Mouse (Mus musculus): ENCODE measurements around the gene Gm45021. TPM values are rescaled to one million over a fixed set of nuclear protein-coding genes. Genes with fewer than 3 reads are reported as not detected.
"Not testable (repeated sequence)": the region's sequence is repeated elsewhere in the genome, so short reads cannot be mapped to it uniquely, and the experiment has no call there.

The Gm45021 gene
- polyA plus RNA-seq, 1 experiment from 2014 or later, result not detected

DNA sequence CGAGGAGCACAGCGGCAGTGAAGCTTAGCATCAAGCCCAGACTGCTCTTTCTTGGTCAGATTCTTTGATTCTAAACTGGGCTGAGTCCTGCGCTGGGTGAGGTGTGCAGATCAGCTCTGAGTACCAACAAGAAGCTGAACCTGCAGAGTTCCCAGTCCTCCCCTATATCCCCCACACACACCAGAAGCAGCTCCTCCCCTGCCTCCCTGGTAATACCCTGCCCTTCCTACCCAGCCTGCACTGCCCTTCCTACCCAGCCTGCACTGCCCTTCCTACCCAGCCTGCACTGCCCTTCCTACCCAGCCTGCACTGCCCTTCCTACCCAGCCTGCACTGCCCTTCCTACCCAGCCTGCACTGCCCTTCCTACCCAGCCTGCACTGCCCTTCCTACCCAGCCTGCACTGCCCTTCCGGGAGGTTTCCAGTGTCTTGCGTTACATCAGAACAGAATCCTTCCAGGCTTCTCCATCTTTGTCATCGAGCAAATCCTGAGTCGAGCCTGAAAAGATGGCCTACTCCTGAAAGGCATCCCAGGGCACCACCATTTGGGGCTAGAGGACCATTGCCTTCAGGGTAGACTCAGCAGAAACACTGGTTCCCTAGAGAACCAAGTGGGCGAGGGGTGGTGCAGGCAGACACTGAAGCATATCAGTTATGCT is 32.9 kb downstream of the Gm45021 start:
- not testable (repeated sequence) for H3K9me3 ChIP-seq (replicated peaks); ATAC-seq (ENCODE audit: low read depth); H3K4me2 ChIP-seq; H3K4me1 ChIP-seq (replicated peaks); DNase-seq; H3K4me3 ChIP-seq (replicated peaks); H3K27ac ChIP-seq; H3K9ac ChIP-seq
- 67% methylated on average over 8 of the region's 8 CpGs for WGBS (ENCODE audit: insufficient replicate concordance)
- Histone ChIP-seq H3K27me3 (peaks cover 18% of the 10 kb centered on the region), H3K36me3 (peaks cover 16% of the 10 kb centered on the region)

DNA sequence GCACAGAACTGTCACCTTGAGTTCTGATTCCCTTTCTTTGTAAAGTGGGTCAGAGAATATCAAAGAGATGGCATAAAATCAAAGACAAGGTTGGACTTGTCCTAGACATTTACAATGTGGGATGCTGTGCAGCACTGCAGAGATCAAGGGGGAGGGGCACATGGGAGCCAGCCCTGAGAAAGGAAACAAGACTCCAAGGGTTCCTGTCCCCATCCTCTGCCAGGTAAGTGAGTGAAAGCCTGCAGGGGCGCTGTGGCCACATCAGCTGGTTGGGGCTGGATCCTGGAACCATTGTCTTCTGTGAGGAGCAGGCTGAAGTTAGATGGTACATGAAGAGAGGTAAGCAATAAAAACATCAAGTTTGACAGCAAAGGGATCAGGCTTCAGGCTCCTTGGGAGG is 34.0 kb downstream of the Gm45021 start:
- peaks cover 8% of the 10 kb centered on the region; the same call in 1 of the 2 replicates for H3K4me1 ChIP-seq (replicated peaks)
- H3K9me3 ChIP-seq (replicated peaks), result no peaks in the 10 kb centered on the region
- 47% methylated on average over 1 of the region's 1 CpGs for WGBS (ENCODE audit: insufficient replicate concordance)
- H3K27ac ChIP-seq, result no peak overlapping the region
- peaks cover 30% of the 10 kb centered on the region for H3K27me3 ChIP-seq
- no peak overlapping the region for H3K4me2 ChIP-seq
- H3K36me3 ChIP-seq, result peaks cover 16% of the 10 kb centered on the region
- H3K4me3 ChIP-seq (replicated peaks), result no peak overlapping the region
- DNase-seq (no peak), ATAC-seq (ENCODE audit: low read depth) (no peak)
- H3K9ac ChIP-seq, result no peak overlapping the region

DNA sequence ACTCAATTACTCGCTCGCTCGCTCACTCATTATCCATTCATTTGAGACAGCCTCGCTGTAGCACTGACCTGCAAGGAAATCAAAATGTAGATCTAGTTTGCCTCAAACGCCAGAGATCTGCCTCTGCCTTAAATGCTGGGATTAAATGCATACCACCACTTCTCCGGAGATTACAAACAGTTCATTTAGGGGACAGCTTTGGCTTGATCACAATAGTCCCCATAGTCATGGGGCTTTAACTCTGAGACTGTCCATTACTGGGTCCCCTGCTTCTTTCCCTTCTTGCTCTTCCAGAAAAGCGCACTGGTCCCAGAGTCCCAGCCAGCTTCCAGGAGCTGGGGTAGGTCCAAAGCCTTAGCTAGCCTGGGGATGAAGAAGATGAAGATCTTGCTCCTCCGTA is 37.1 kb downstream of the Gm45021 start, which contains the start of gene AI854703:
AI854703 (plus strand) TSS at position 301 of the 400 bp plus-strand sequence.
- H3K4me1 ChIP-seq (replicated peaks), result peaks cover 18% of the 10 kb centered on the region
- no peak for ATAC-seq (ENCODE audit: low read depth)
- no peak for DNase-seq
- no peaks in the 10 kb centered on the region for H3K36me3 ChIP-seq
- H3K27ac ChIP-seq, result no peak within 1 kb of the TSS
- H3K4me2 ChIP-seq, result peak within 1 kb of the TSS; percentile 70
- no peaks in the 10 kb centered on the region for H3K9me3 ChIP-seq (replicated peaks)
- peaks cover 50% of the 10 kb centered on the region for H3K27me3 ChIP-seq
- peak within 1 kb of the TSS; percentile 49 for H3K4me3 ChIP-seq (replicated peaks)
- 41% methylated on average over 8 of the region's 8 CpGs for WGBS (ENCODE audit: insufficient replicate concordance)
- peak within 1 kb of the TSS; percentile 41 for H3K9ac ChIP-seq

GRCm38 (mm10) chr6:48626984-48627383 is 37.6 kb downstream of the Gm45021 start:
- DNase-seq (no peak), ATAC-seq (ENCODE audit: low read depth) (no peak)
- under 1% methylated on average over 32 of the region's 32 CpGs for WGBS (ENCODE audit: insufficient replicate concordance)
- H3K27me3 ChIP-seq, result peaks cover 50% of the 10 kb centered on the region
- H3K27ac ChIP-seq, result no peak overlapping the region
- peak overlapping the region; percentile 41; the same call in 1 of the 2 replicates for H3K9ac ChIP-seq
- H3K36me3 ChIP-seq, result no peaks in the 10 kb centered on the region
- H3K4me3 ChIP-seq (replicated peaks), result peak overlapping the region; percentile 49
- peak overlapping the region; percentile 70 for H3K4me2 ChIP-seq
- H3K4me1 ChIP-seq (replicated peaks), result peaks cover 18% of the 10 kb centered on the region
- no peaks in the 10 kb centered on the region for H3K9me3 ChIP-seq (replicated peaks)

- peak overlapping the region; percentile 41 for H3K9ac ChIP-seq
- WGBS (ENCODE audit: insufficient replicate concordance), result 5% methylated on average over 7 of the region's 7 CpGs
- H3K27ac ChIP-seq, result no peak overlapping the region
- ATAC-seq (ENCODE audit: low read depth) (no peak), DNase-seq (no peak)
- no peaks in the 10 kb centered on the region for H3K36me3 ChIP-seq
- peak overlapping the region; percentile 49 for H3K4me3 ChIP-seq (replicated peaks)
- peaks cover 50% of the 10 kb centered on the region for H3K27me3 ChIP-seq
- H3K4me1 ChIP-seq (replicated peaks), result peaks cover 18% of the 10 kb centered on the region
- H3K9me3 ChIP-seq (replicated peaks), result no peaks in the 10 kb centered on the region
- H3K4me2 ChIP-seq, result peak overlapping the region; percentile 70
These were observed 38.1 kb downstream of the Gm45021 start for GRCm38 (mm10) chr6:48627511-48627924.

GRCm38 (mm10) chr6:48628377-48628776 is 39.0 kb downstream of the Gm45021 start:
- no peak overlapping the region for H3K27ac ChIP-seq
- peaks cover 50% of the 10 kb centered on the region for H3K27me3 ChIP-seq
- WGBS (ENCODE audit: insufficient replicate concordance), result 60% methylated on average over 3 of the region's 3 CpGs
- H3K36me3 ChIP-seq, result no peaks in the 10 kb centered on the region
- H3K4me2 ChIP-seq, result no peak overlapping the region
- ATAC-seq (ENCODE audit: low read depth), result no peak
- H3K4me1 ChIP-seq (replicated peaks), result peaks cover 18% of the 10 kb centered on the region
- H3K9me3 ChIP-seq (replicated peaks), result no peaks in the 10 kb centered on the region
- no peak overlapping the region for H3K4me3 ChIP-seq (replicated peaks)
- DNase-seq, result no peak
- H3K9ac ChIP-seq, result no peak overlapping the region

DNA sequence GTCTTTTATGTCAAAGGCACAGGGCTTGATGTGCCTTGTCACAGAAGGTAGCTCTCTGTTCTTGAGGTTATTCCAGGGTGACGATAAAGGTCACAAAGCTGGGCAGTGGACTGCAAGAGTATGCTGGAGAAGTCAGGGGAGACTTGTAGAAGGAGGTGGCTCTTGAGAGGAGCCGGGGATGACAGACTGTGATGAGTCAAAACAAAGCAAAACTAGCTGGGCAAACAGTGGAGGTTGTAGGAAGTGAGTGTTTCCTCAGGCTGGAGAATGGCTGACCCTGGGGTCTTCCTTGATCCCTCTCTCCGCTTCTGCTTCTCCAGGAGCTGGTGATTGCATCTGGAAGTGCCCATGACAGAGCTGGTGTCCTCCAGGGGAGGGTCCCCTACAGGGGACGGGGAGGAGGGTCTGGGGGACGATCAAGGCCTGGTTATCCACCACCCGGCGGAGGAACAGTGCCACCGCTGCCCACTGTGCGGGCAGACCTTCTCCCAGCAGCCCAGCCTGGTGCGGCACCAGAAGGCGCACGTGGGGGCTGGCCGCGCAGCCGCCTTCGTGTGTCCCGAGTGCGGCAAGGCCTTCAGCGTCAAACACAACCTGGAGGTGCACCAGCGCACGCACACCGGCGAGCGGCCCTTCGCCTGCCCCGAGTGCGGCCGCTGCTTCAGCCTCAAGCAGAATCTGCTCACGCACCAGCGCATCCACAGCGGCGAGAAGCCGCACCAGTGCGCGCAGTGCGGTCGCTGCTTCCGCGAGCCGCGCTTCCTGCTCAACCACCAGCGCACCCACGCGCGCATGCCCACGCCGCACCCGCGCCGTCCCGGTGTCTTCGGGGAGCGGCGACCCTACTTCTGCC is 39.6 kb downstream of the Gm45021 start:
- H3K9ac ChIP-seq, result no peak overlapping the region
- DNase-seq (no peak), ATAC-seq (ENCODE audit: low read depth) (no peak)
- H3K4me1 ChIP-seq (replicated peaks), result peaks cover 18% of the 10 kb centered on the region
- H3K9me3 ChIP-seq (replicated peaks), result no peaks in the 10 kb centered on the region
- H3K36me3 ChIP-seq, result no peaks in the 10 kb centered on the region
- H3K27me3 ChIP-seq, result peaks cover 50% of the 10 kb centered on the region
- H3K4me2 ChIP-seq, result peak overlapping the region; percentile 65
- peak overlapping the region; percentile 47 for H3K4me3 ChIP-seq (replicated peaks)
- H3K27ac ChIP-seq, result no peak overlapping the region
- WGBS (ENCODE audit: insufficient replicate concordance), result 7% methylated on average over 54 of the region's 54 CpGs

GRCm38 (mm10) chr6:48629661-48630034 is 40.2 kb downstream of the Gm45021 start:
- no peaks in the 10 kb centered on the region for H3K36me3 ChIP-seq
- peak overlapping the region; percentile 65 for H3K4me2 ChIP-seq
- ATAC-seq (ENCODE audit: low read depth), result no peak
- H3K9ac ChIP-seq, result no peak overlapping the region
- H3K4me3 ChIP-seq (replicated peaks), result peak overlapping the region; percentile 47
- no peak overlapping the region for H3K27ac ChIP-seq
- 13% methylated on average over 13 of the region's 13 CpGs for WGBS (ENCODE audit: insufficient replicate concordance)
- DNase-seq, result no peak
- H3K27me3 ChIP-seq, result peaks cover 50% of the 10 kb centered on the region
- H3K4me1 ChIP-seq (replicated peaks), result peaks cover 20% of the 10 kb centered on the region
- H3K9me3 ChIP-seq (replicated peaks), result no peaks in the 10 kb centered on the region

GRCm38 (mm10) chr6:48630831-48631230 is 41.4 kb downstream of the Gm45021 start:
- H3K4me1 ChIP-seq (replicated peaks), result peaks cover 21% of the 10 kb centered on the region
- H3K27ac ChIP-seq, result no peak overlapping the region
- peaks cover 44% of the 10 kb centered on the region for H3K27me3 ChIP-seq
- H3K36me3 ChIP-seq, result no peaks in the 10 kb centered on the region
- H3K9me3 ChIP-seq (replicated peaks), result no peaks in the 10 kb centered on the region
- no peak overlapping the region for H3K4me2 ChIP-seq
- ATAC-seq (ENCODE audit: low read depth), result no peak
- no peak overlapping the region for H3K9ac ChIP-seq
- no peak for DNase-seq
- WGBS (ENCODE audit: insufficient replicate concordance), result 66% methylated on average over 8 of the region's 8 CpGs
- H3K4me3 ChIP-seq (replicated peaks), result no peak overlapping the region

DNA sequence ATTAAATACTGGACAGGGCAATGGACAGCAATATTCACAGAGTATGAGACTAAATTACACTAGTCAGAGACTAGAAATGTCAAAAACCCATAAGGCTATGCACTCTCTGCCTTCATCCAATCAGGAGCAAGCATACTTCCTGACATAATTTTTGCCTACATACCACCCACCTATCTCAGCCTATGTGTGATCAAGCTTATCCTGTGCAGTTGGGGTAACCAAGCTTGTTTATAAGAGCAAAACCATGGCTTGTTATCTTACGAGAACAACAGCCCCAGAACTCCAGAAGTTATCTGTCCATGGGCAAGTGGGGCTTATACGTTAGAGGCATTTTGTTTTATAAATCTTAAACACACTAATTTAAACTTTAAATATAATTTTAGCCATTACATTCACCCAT is 45.7 kb downstream of the Gm45021 start:
- Histone ChIP-seq H3K9ac (no peak overlapping the region), H3K4me1 (replicated peaks) (0 out of 2 replicates have a peak, but pooled peaks cover 3% of the 10 kb centered on the region), H3K27me3 (peaks cover 4% of the 10 kb centered on the region; the same call in 1 of the 2 replicates), H3K27ac (no peak overlapping the region), H3K4me3 (replicated peaks) (no peak overlapping the region), H3K36me3 (no peaks in the 10 kb centered on the region), H3K9me3 (replicated peaks) (no peaks in the 10 kb centered on the region), H3K4me2 (no peak overlapping the region)
- 23% methylated on average over 2 of the region's 2 CpGs for WGBS (ENCODE audit: insufficient replicate concordance)
- peak; percentile 66 for ATAC-seq (ENCODE audit: low read depth)
- DNase-seq, result no peak

DNA sequence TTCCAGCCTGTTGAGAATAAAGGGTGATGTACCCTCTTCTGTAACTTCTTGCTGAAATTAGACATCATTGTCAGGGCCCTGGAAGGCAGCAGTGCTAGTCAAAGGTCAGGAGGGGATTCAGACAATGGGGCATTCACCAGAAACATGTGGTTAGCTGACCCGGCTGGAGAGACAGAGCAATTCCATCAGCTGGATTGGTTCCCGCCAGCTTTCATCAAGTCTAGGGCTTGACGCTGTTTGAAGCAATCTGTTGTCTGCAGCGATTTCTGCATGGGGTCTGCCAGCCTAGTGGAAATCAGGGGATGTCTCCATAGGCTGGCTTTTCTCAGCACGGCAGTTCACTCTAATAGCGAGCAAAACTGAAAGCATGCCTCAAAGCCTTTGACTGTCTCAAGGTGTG is 47.1 kb downstream of the Gm45021 start:
- 68% methylated on average over 6 of the region's 6 CpGs for WGBS (ENCODE audit: insufficient replicate concordance)
- DNase-seq, result no peak
- no peak overlapping the region for H3K27ac ChIP-seq

More for the DNA sequence above, 47.1 kb downstream of the Gm45021 start:
- Histone ChIP-seq H3K27me3 (no peaks in the 10 kb centered on the region), H3K4me2 (no peak overlapping the region), H3K9ac (no peak overlapping the region), H3K9me3 (replicated peaks) (no peaks in the 10 kb centered on the region), H3K4me1 (replicated peaks) (0 out of 2 replicates have a peak, but pooled peaks cover 3% of the 10 kb centered on the region), H3K36me3 (no peaks in the 10 kb centered on the region), H3K4me3 (replicated peaks) (no peak overlapping the region)
- no peak for ATAC-seq (ENCODE audit: low read depth)

Measured in liver, embryonic 13.5 days (tissue).